Comparison of ENCODE assay signal across 14 mouse cellular contexts in the genomic region with DNA sequence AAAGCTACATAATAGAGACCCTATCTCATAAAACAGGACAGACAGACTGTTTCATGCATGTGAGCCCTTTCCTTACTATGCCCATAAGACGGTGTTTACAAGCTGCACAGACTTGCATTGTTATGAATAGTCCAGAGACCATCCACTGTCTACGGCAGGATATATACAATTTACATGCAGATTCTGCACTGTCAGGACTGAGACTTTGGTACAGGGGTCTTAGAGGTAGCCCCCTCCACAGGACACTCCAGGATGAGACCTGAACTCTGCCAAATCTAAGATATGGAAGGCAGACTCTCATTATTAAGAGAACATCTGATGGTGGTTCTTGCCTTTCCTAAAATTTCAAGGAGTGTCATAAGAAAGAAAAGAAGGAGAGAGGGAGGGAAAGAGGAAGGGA. TPM values are rescaled to one million over a fixed set of nuclear protein-coding genes. Genes with fewer than 3 reads are reported as not detected.
DNase-seq lines count a peak whose midpoint lies in the region; ATAC-seq and TF ChIP-seq lines count a peak whose summit lies in the region.
"Had no signal": no experiment of that assay in that cellular context is flagged by ENCODE, and none has a peak within 500 bp of the region (broad histone marks: within the 10 kb centered on the region; RNA-seq: fewer than 3 reads in every experiment).

No protein-coding gene starts in this region.

- TF ChIP-seq POLR2A in MEL (IDR thresholded peaks at IDR 0.05; ENCODE audit: control insufficient read depth in 1 of 2, insufficient read depth in 1 of 2, low read depth in 1 of 2, low read length in 2 of 2, poor library complexity in 1 of 2): no peak

- H3K4me2 ChIP-seq in heart, embryonic 12.5 days: peak overlapping the region; percentile 21; the same call in 1 of the 2 replicates
- 0 out of 2 replicates have a peak overlapping the region, but pooled peaks have one; percentile 0 for H3K4me2 ChIP-seq in kidney, embryonic 16.5 days (replicated peaks; ENCODE audit: low read depth, low read length)
- no peak overlapping the region for H3K4me2 ChIP-seq in liver, embryonic 13.5 days
- H3K4me2 ChIP-seq: embryonic facial prominence, embryonic 15.5 days; limb, embryonic 15.5 days; neural tube, embryonic 12.5 days had no signal

- H3K9me3 ChIP-seq in heart, embryonic 12.5 days (replicated peaks): no peaks in the 10 kb centered on the region
- H3K9me3 ChIP-seq in kidney, embryonic 16.5 days (ENCODE audit: low read length): no peaks in the 10 kb centered on the region
- no peaks in the 10 kb centered on the region for H3K9me3 ChIP-seq in MEL (replicated peaks; ENCODE audit: insufficient read depth, low read length)
- no peaks in the 10 kb centered on the region for H3K9me3 ChIP-seq in liver, embryonic 13.5 days (replicated peaks)
- H3K9me3 ChIP-seq: embryonic facial prominence, embryonic 15.5 days; limb, embryonic 15.5 days; neural tube, embryonic 12.5 days had no signal

- no peak for TF ChIP-seq EP300 in MEL (IDR thresholded peaks at IDR 0.05; ENCODE audit: low read depth in 1 of 2, low read length in 2 of 2)

- no peak overlapping the region for H3K4me3 ChIP-seq in heart, embryonic 12.5 days
- no peak overlapping the region for H3K4me3 ChIP-seq in kidney, embryonic 16.5 days (ENCODE audit: low read length)
- H3K4me3 ChIP-seq in MEL (ENCODE audit: control insufficient read depth in 1 of 2, insufficient read depth in 1 of 2, low read depth in 2 of 2, low read length in 2 of 2): peak overlapping the region in 1 of 2 experiments; percentile 3; a peak in 1 of 4 replicates
- H3K4me3 ChIP-seq in liver, embryonic 13.5 days (replicated peaks): no peak overlapping the region
- H3K4me3 ChIP-seq: embryonic facial prominence, embryonic 15.5 days; layer of hippocampus, adult 2 months; limb, embryonic 15.5 days; neural tube, embryonic 12.5 days had no signal

- H3K27ac ChIP-seq in heart, embryonic 12.5 days (ENCODE audit: poor library complexity, severe bottlenecking): 0 out of 2 replicates have a peak overlapping the region, but pooled peaks have one; percentile 27
- H3K27ac ChIP-seq in kidney, embryonic 16.5 days (ENCODE audit: low read length): 0 out of 2 replicates have a peak overlapping the region, but pooled peaks have one; percentile 8
- H3K27ac ChIP-seq in MEL (ENCODE audit: control insufficient read depth, low read depth, low read length): 0 out of 2 replicates have a peak overlapping the region, but pooled peaks have one; percentile 5
- no peak overlapping the region for H3K27ac ChIP-seq in liver, embryonic 13.5 days
- H3K27ac ChIP-seq: embryonic facial prominence, embryonic 15.5 days; layer of hippocampus, adult 2 months; limb, embryonic 15.5 days; neural tube, embryonic 12.5 days had no signal

- no peak for ATAC-seq in heart, embryonic 12.5 days (ENCODE audit: insufficient number of reproducible peaks, low FRiP score)
- no peak for ATAC-seq in kidney, embryonic 16.5 days (ENCODE audit: low FRiP score, low TSS enrichment)
- ATAC-seq in liver, embryonic 13.5 days (ENCODE audit: low read depth): no peak

- peaks cover 30% of the 10 kb centered on the region for H3K4me1 ChIP-seq in heart, embryonic 12.5 days (replicated peaks)
- peaks cover 18% of the 10 kb centered on the region for H3K4me1 ChIP-seq in kidney, embryonic 16.5 days (ENCODE audit: insufficient read depth, low read length)
- H3K4me1 ChIP-seq in MEL (ENCODE audit: control insufficient read depth in 1 of 2, insufficient read depth in 2 of 2, low read length in 2 of 2): peaks cover 14 to 15% of the 10 kb centered on the region in 2 experiments
- H3K4me1 ChIP-seq in liver, embryonic 13.5 days (replicated peaks): peaks cover 50% of the 10 kb centered on the region

- H3K9ac ChIP-seq in heart, embryonic 12.5 days: no peak overlapping the region
- H3K9ac ChIP-seq in kidney, embryonic 16.5 days (replicated peaks; ENCODE audit: low read length): no peak overlapping the region
- 0 out of 2 replicates have a peak overlapping the region, but pooled peaks have one; percentile 17 for H3K9ac ChIP-seq in MEL (ENCODE audit: control insufficient read depth, low read depth, low read length, poor library complexity, severe bottlenecking)
- H3K9ac ChIP-seq in liver, embryonic 13.5 days: 0 out of 2 replicates have a peak overlapping the region, but pooled peaks have one; percentile 0
- H3K9ac ChIP-seq: embryonic facial prominence, embryonic 15.5 days; limb, embryonic 15.5 days; neural tube, embryonic 12.5 days had no signal

- peaks cover 5% of the 10 kb centered on the region; the same call in 1 of the 2 replicates for H3K36me3 ChIP-seq in heart, embryonic 12.5 days
- 0 out of 2 replicates have a peak, but pooled peaks cover 2% of the 10 kb centered on the region for H3K36me3 ChIP-seq in kidney, embryonic 16.5 days (ENCODE audit: insufficient read depth, low read length)
- H3K36me3 ChIP-seq in MEL (ENCODE audit: control insufficient read depth in 1 of 2, insufficient read depth in 2 of 2, low read length in 2 of 2): peaks cover 0 to 41% of the 10 kb centered on the region in 2 experiments; a peak in 2 of 4 replicates
- 0 out of 2 replicates have a peak, but pooled peaks cover 4% of the 10 kb centered on the region for H3K36me3 ChIP-seq in liver, embryonic 13.5 days
- H3K36me3 ChIP-seq: embryonic facial prominence, embryonic 15.5 days; limb, embryonic 15.5 days; neural tube, embryonic 12.5 days had no signal

- DNase-seq in heart, postnatal 14 days: no peak
- DNase-seq in kidney, adult 9 months: no peak
- no peak for DNase-seq in MEL (ENCODE audit: low read depth, low spot score)
- DNase-seq in liver, embryonic 13.5 days: no peak
- DNase-seq in adrenal gland, postnatal 36 days: no peak
- no peak for DNase-seq in kidney, adult 8-10 months
- DNase-seq: cerebellum, postnatal 25 days; spleen, adult 18-20 months had no signal

- intact Hi-C loops in heart, postnatal 14 days (cut with DNase I): no loop called here

- peaks cover 75% of the 10 kb centered on the region for H3K79me2 ChIP-seq in MEL (ENCODE audit: control insufficient read depth, insufficient read depth, low read length, poor library complexity)

- 68% methylated on average over 2 of the region's 2 CpGs for whole genome bisulfite sequencing in heart, embryonic 12.5 days
- WGBS in kidney, embryonic 16.5 days: 63% methylated on average over 2 of the region's 2 CpGs
- WGBS in liver, embryonic 13.5 days (ENCODE audit: insufficient replicate concordance): 38% methylated on average over 2 of the region's 2 CpGs

- TF ChIP-seq RAD21 in MEL (IDR thresholded peaks at IDR 0.05; ENCODE audit: low read depth, low read length): no peak

- no peak for TF ChIP-seq CTCF in MEL (IDR thresholded peaks at IDR 0.05 in 2 of 3, conservative IDR thresholded peaks at IDR 0.05 in 1 of 3; ENCODE audit: control insufficient read depth in 1 of 3, insufficient read depth in 1 of 3, low read depth in 2 of 3, low read length in 3 of 3, poor library complexity in 1 of 3, severe bottlenecking in 1 of 3)

- H3K27me3 ChIP-seq in heart, embryonic 12.5 days (replicated peaks): no peaks in the 10 kb centered on the region
- H3K27me3 ChIP-seq in kidney, embryonic 16.5 days (ENCODE audit: insufficient read depth, low read length): no peaks in the 10 kb centered on the region
- H3K27me3 ChIP-seq in MEL (ENCODE audit: control insufficient read depth in 1 of 2, insufficient read depth in 2 of 2, low read length in 2 of 2): no peaks in the 10 kb centered on the region
- no peaks in the 10 kb centered on the region for H3K27me3 ChIP-seq in liver, embryonic 13.5 days
- H3K27me3 ChIP-seq: embryonic facial prominence, embryonic 15.5 days; limb, embryonic 15.5 days; neural tube, embryonic 12.5 days had no signal

TF ChIP-seq in MEL, 35 proteins besides CTCF, POLR2A, EP300 and RAD21:
- TF ChIP-seq ETS1 (IDR thresholded peaks at IDR 0.05; ENCODE audit: low read depth, low read length) (no peak), ELF1 (IDR thresholded peaks at IDR 0.05; ENCODE audit: low read depth, low read length) (no peak), BHLHE40 (IDR thresholded peaks at IDR 0.05; ENCODE audit: borderline replicate concordance, low read depth, low read length) (no peak), NELFE (IDR thresholded peaks at IDR 0.05; ENCODE audit: low read depth, low read length) (no peak), MAFK (IDR thresholded peaks at IDR 0.05; ENCODE audit: borderline replicate concordance, low read depth, low read length) (no peak), UBTF (IDR thresholded peaks at IDR 0.05; ENCODE audit: borderline replicate concordance, insufficient read depth, low read depth, low read length) (no peak)

RNA-seq across cellular contexts. Expression of gene Fbxo11, which starts 6.8 kb away (rescaled TPM):
- polyA plus RNA-seq in heart, embryonic 12.5 days (2016; fragmentation: Nextera tagmentation; extraction: Ambion mirVana): 13.3 and 16.0 TPM in 2 replicates
- total RNA-seq in heart, postnatal 14 days (2021): 10 to 100 TPM; 40.7 to 41.4 TPM
- polyA plus RNA-seq in kidney, embryonic 16.5 days (2015; fragmentation: Nextera tagmentation; extraction: Ambion mirVana): 14.8 and 15.6 TPM in 2 replicates
- 9.4 and 14.1 TPM in 2 replicates for total RNA-seq in MEL (2012; rRNA removed)
- 10 to 100 TPM; 17.5 to 91.4 TPM for polyA plus RNA-seq in MEL (2012; ENCODE audit: insufficient read depth in 1 of 2, insufficient read length in 2 of 2, low read depth in 1 of 2, low replicate concordance in 2 of 2, missing spikeins in 1 of 2)
- 3.0 and 4.0 TPM in 2 replicates for polyA plus RNA-seq in liver, embryonic 13.5 days (2015; fragmentation: Nextera tagmentation; extraction: Ambion mirVana)
- total RNA-seq in adrenal gland, postnatal 36 days (2021): 10 to 100 TPM; 58.2 to 63.6 TPM

Comparison
In these comparisons a context has a peak if more than half of its experiments do, and no peak if none do; other contexts are left out.
1. H3K9ac ChIP-seq: peak in MEL (single experiment) and liver, embryonic 13.5 days (single experiment); none in heart, embryonic 12.5 days (single experiment) and kidney, embryonic 16.5 days (single experiment).